Mouse (Mus musculus) stomach, postnatal 0 days (tissue): ENCODE data around the gene Akap17b.

Source experiments
- CTCF ChIP-seq: IDR thresholded peaks from 2 replicates; pipeline ENCODE4 v1.5.1; 2016; ENCODE audit warnings: antibody characterized with exemption, low read depth, mild to moderate bottlenecking, moderate library complexity
- EP300 ChIP-seq: optimal IDR thresholded peaks from 2 replicates; pipeline ENCODE3; 2016; ENCODE audit warnings: antibody characterized with exemption

DNA sequence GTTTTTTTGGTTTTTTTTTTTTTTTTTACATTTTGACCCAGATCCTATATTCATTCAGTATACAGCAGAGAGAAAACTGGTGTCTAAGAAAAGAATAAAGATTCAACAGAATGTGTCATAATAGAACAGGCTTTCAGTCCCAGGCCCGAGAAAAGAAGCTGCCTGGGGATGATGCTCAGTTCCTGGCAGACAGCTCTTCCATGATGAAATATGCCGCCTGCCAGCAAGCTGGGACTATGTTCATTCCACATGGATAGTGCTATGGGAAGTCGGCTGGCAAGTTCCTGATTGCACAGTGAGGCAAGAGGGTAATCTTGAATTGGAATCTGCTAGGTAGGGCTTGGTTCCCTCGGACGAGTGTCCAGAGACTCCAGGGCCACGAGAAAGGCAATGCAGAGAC, 5.1 kb downstream of the Akap17b start:
- TF ChIP-seq CTCF, result no peak
- TF ChIP-seq EP300, result no peak
